Mouse (Mus musculus): ENCODE results near the gene Dennd4c. TPM values are rescaled to one million over a fixed set of nuclear protein-coding genes. Genes with fewer than 3 reads are reported as not detected.

Gene Dennd4c
- polyA plus RNA-seq, 1 experiment, result 5.9 TPM

DNA sequence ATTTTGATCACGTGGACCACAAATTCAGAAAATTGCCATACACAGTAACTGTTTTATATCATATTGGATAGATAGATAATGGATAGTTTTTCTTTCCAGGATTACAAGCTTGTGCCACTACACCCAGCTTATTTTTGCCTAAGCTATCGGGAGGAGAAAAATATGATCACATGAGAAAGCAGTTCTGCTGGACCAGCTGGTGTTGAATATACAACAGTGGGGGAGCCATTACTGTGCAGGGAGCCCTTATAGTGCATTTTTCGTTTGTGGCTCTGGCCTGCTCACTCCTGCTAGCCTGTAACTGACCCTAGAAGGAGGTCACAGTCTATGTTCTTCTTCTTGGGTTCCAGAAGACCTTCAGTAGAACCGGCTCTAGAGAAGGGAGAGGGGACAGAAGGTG, 124.7 kb downstream of the Dennd4c start:
- no peak for TF ChIP-seq POLR2A (IDR thresholded peaks at IDR 0.05; ENCODE audit: extremely low read depth, insufficient read depth, low read length)
- no peak for TF ChIP-seq CTCF (IDR thresholded peaks at IDR 0.05; ENCODE audit: extremely low read depth, insufficient read depth, low read length)
- Histone ChIP-seq H3K4me3 (ENCODE audit: insufficient read depth, low read length) (no peak overlapping the region), H3K27ac (ENCODE audit: insufficient read depth, low read length) (no peak overlapping the region), H3K4me1 (ENCODE audit: control insufficient read depth, insufficient read depth, low read length) (no peaks in the 10 kb centered on the region; the same call in 1 of the 2 replicates)

DNA sequence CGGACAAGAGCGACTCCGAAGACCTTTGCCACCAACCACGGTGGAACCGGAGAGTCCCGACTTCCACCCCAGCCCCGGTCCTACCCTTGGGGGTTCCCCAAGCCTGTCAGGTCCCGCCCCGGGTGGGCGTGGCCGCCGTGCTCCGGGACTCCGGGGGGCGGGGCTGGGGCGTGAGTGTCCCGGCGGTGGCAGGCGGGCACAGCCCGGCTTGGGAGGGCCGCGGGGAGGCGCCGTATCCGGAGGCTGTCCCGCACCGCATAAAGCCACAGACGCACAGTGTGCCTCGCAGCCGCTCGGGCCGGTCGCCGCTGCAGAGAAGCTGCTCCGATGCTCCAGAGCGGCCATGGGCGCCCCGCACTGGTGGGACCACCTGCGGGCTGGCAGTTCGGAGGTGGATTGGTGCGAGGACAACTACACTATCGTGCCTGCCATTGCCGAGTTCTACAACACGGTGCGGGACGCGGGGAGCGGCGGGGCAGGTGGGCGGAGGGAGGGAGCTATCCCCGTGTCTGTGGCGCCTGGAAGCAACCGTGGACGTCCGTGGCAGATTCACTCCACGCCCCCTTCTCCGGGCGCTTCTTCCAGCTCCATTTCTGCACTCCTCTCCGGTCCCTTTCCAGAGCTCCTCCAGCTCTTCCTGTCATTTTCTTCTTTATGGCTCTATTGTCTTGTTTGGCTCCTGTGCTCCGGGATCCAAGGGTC, 125.9 kb downstream of the Dennd4c start, which contains the start of gene Acer2:
Gene Acer2 (plus strand): TSS at position 251 of the 702 bp plus-strand sequence.
- no peaks in the 10 kb centered on the region; the same call in 1 of the 2 replicates for H3K4me1 ChIP-seq (ENCODE audit: control insufficient read depth, insufficient read depth, low read length)
- no peak for TF ChIP-seq CTCF (IDR thresholded peaks at IDR 0.05; ENCODE audit: extremely low read depth, insufficient read depth, low read length)
- peak; percentile 49 for TF ChIP-seq POLR2A (IDR thresholded peaks at IDR 0.05; ENCODE audit: extremely low read depth, insufficient read depth, low read length)
- H3K4me3 ChIP-seq (ENCODE audit: insufficient read depth, low read length), result peak within 1 kb of the TSS; percentile 64
- no peak within 1 kb of the TSS for H3K27ac ChIP-seq (ENCODE audit: insufficient read depth, low read length)

DNA sequence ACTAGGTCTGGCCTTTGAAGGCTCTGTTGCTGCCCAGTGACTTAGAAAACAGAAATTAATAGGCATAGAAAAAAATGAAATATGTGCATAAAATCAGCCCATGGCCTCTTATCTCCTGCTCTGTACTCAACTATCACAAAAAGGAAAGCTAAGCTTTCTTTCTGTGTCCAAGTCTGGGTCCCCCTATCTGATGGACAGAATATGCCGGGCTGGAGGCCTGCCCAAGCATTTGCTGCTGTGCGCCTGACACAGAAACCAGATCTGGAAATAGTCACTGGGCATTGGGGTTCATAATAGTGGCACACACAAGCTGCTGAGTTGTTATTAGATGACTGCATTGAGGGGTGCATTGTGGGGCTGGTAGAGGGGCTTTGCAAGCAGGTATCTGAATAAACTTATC, 131.1 kb downstream of the Dennd4c start:
- H3K4me3 ChIP-seq (ENCODE audit: insufficient read depth, low read length), result no peak overlapping the region
- H3K4me1 ChIP-seq (ENCODE audit: control insufficient read depth, insufficient read depth, low read length), result no peaks in the 10 kb centered on the region
- TF ChIP-seq POLR2A (IDR thresholded peaks at IDR 0.05; ENCODE audit: extremely low read depth, insufficient read depth, low read length) (no peak), CTCF (IDR thresholded peaks at IDR 0.05; ENCODE audit: extremely low read depth, insufficient read depth, low read length) (no peak)
- no peak overlapping the region for H3K27ac ChIP-seq (ENCODE audit: insufficient read depth, low read length)

DNA sequence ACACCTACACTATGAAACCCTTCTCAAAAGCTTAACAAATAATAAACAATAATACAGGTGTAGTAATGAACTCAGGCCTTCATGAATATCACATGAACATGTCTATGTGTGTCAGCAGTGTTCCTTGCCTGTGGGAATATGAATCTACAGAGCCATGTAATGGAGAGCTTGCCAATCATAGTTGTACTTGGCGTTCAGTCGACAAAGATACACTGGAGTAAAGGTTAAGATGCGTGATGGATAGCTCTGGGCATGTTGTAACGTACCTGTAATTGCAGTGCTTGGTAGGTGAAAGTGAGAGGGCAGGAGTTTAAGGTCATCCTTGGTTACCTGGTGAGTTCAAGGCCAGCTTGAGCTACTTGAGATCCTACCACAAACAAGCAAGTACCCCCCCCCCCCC, 132.8 kb downstream of the Dennd4c start:
- TF ChIP-seq CTCF (IDR thresholded peaks at IDR 0.05; ENCODE audit: extremely low read depth, insufficient read depth, low read length), result no peak
- no peak for TF ChIP-seq POLR2A (IDR thresholded peaks at IDR 0.05; ENCODE audit: extremely low read depth, insufficient read depth, low read length)
- Histone ChIP-seq H3K4me3 (ENCODE audit: insufficient read depth, low read length) (no peak overlapping the region), H3K4me1 (ENCODE audit: control insufficient read depth, insufficient read depth, low read length) (no peaks in the 10 kb centered on the region), H3K27ac (ENCODE audit: insufficient read depth, low read length) (no peak overlapping the region)

DNA sequence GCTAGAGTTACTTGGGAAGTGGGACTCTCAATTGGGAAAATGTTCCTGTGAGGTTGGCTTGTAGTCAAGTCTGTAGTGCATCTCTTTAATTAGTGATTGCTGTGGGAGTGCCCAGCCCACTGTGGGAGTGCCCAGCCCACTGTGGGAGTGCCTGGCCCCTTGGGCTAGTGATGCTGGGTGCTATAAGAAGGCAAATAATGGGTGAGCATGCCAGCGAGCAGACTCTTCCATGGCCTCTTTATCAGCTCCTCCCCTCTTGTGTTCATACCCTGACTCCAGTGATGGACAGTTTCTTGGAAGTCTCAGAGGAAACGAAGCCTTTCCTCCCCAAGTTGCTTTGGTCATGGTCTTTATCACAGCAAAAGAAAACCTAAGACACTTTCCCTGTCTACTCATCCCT, 134.1 kb downstream of the Dennd4c start:
- Histone ChIP-seq H3K4me1 (ENCODE audit: control insufficient read depth, insufficient read depth, low read length) (no peaks in the 10 kb centered on the region), H3K4me3 (ENCODE audit: insufficient read depth, low read length) (no peak overlapping the region), H3K27ac (ENCODE audit: insufficient read depth, low read length) (no peak overlapping the region)
- TF ChIP-seq POLR2A (IDR thresholded peaks at IDR 0.05; ENCODE audit: extremely low read depth, insufficient read depth, low read length) (no peak), CTCF (IDR thresholded peaks at IDR 0.05; ENCODE audit: extremely low read depth, insufficient read depth, low read length) (no peak)

DNA sequence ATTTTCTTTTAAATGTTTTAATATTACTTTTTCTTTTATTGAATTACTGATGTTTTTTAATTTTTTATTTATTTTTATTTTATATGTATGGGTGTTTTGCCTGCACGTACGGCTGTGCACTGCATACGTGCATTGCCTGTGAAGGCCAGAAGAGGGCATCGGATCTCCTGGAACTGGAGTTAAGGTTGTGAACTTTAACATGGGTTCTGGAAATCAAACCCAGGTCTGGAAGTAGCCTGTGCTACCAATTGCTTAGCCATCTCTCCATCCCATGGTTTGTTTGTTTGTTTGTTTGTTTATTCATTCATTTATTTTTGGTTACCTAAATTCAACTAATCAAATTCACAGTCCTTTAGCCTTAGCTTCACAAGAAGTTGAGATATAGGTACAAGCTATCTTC, 136.6 kb downstream of the Dennd4c start:
- Histone ChIP-seq H3K4me3 (ENCODE audit: insufficient read depth, low read length) (no peak overlapping the region), H3K27ac (ENCODE audit: insufficient read depth, low read length) (no peak overlapping the region), H3K4me1 (ENCODE audit: control insufficient read depth, insufficient read depth, low read length) (no peaks in the 10 kb centered on the region)
- TF ChIP-seq CTCF (IDR thresholded peaks at IDR 0.05; ENCODE audit: extremely low read depth, insufficient read depth, low read length) (peak; percentile 16; the same call in 1 of the 2 replicates), POLR2A (IDR thresholded peaks at IDR 0.05; ENCODE audit: extremely low read depth, insufficient read depth, low read length) (no peak)

DNA sequence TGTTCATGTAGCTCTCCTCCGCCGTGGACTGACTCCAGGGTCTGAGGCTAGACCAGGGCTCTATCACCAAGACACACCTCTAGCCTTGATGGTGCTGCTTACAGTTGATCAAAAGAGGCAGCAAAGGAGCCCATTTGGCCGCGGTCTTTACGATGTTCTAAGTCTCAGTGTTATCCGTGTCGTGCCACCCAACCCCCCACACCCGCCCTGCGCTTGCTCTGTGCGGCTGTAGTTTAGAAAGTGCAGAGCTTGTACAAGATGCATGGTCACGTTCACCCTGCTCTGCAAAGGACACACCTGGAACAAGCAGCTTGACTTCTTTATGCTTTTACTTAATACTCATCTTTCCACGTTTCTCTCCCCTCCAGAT, 137.4 kb downstream of the Dennd4c start:
- Histone ChIP-seq H3K4me3 (ENCODE audit: insufficient read depth, low read length) (no peak overlapping the region), H3K27ac (ENCODE audit: insufficient read depth, low read length) (peak overlapping the region; percentile 24; the same call in 1 of the 2 replicates), H3K4me1 (ENCODE audit: control insufficient read depth, insufficient read depth, low read length) (no peaks in the 10 kb centered on the region)
- TF ChIP-seq CTCF (IDR thresholded peaks at IDR 0.05; ENCODE audit: extremely low read depth, insufficient read depth, low read length), result no peak
- TF ChIP-seq POLR2A (IDR thresholded peaks at IDR 0.05; ENCODE audit: extremely low read depth, insufficient read depth, low read length), result no peak

DNA sequence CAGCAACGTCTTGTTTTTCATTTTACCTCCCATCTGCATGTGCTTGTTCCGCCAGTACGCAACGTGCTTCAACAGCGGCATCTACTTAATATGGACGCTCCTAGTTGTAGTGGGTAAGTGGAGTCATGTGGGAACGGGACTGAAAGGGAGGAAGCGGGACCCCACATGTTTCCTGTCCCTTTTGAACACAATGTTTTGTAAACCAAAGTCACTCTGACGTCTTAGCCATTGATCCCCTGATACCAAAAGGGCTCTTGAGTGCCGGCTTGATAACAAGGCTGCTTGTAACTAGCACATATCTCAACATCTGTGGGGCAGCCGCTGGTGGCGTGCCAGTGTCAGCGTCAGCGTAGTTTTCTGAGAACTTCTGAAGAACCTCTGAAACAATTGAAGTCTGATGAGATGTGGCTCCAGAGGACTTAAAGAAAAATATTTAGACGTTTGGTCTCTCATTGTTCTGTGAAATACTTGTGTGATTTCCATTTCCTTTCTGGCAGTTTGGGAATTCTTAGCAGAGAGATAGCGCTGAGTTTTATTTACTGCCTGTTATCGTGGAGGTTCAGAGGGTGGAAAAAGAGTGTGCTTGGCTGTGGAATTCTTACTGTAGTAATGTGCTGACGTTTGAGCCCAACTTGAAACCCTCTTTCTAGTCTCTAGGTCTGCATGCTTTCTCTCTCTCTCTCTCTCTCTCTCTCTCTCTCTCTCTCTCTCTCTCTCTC, 138.0 kb downstream of the Dennd4c start:
- Histone ChIP-seq H3K27ac (ENCODE audit: insufficient read depth, low read length) (0 out of 2 replicates have a peak overlapping the region, but pooled peaks have one; percentile 24), H3K4me1 (ENCODE audit: control insufficient read depth, insufficient read depth, low read length) (no peaks in the 10 kb centered on the region), H3K4me3 (ENCODE audit: insufficient read depth, low read length) (no peak overlapping the region)
- no peak for TF ChIP-seq POLR2A (IDR thresholded peaks at IDR 0.05; ENCODE audit: extremely low read depth, insufficient read depth, low read length)
- TF ChIP-seq CTCF (IDR thresholded peaks at IDR 0.05; ENCODE audit: extremely low read depth, insufficient read depth, low read length), result no peak

DNA sequence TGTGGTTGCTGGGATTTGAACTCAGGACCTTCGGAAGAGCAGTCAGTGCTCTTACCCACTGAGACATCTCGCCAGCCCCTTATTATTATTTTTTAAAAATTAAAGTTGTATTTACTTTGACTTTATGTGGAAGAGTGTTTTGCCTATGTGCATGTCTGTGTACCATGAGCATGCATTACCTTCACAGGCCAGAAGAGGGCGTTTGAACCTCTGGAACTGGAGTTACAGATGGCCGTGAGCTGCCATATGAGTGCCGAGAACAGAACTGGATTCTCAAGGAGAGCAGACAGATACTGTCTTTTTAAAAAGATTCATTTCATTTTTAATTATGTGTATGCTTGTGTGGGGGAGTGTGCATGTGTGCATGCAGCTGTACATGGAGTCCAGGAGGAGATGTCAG, 139.5 kb downstream of the Dennd4c start:
- no peaks in the 10 kb centered on the region for H3K4me1 ChIP-seq (ENCODE audit: control insufficient read depth, insufficient read depth, low read length)
- no peak overlapping the region for H3K4me3 ChIP-seq (ENCODE audit: insufficient read depth, low read length)
- TF ChIP-seq POLR2A (IDR thresholded peaks at IDR 0.05; ENCODE audit: extremely low read depth, insufficient read depth, low read length), result no peak
- TF ChIP-seq CTCF (IDR thresholded peaks at IDR 0.05; ENCODE audit: extremely low read depth, insufficient read depth, low read length), result no peak
- no peak overlapping the region for H3K27ac ChIP-seq (ENCODE audit: insufficient read depth, low read length)

DNA sequence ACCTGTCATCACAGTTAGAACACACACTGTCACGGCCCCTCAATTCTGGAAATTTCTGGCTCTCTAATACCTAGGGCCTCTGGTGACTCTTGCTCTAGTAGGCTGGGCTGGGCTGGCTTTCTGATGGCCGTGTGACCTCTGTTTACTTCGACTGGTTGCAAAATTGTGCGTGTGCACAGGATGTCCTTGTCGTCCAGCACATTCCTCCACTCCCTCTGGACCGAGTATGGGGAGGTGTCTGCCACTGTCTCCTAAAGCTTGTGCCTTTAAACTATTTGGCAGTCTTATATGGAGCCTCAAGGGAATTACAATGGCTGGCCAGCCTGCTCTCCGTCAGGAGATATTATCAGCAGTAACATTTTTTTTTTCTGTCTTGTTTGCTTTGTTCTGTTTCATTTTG, 149.1 kb downstream of the Dennd4c start:
- Histone ChIP-seq H3K4me1 (ENCODE audit: control insufficient read depth, insufficient read depth, low read length) (no peaks in the 10 kb centered on the region), H3K27ac (ENCODE audit: insufficient read depth, low read length) (no peak overlapping the region), H3K4me3 (ENCODE audit: insufficient read depth, low read length) (no peak overlapping the region)
- no peak for TF ChIP-seq POLR2A (IDR thresholded peaks at IDR 0.05; ENCODE audit: extremely low read depth, insufficient read depth, low read length)
- no peak for TF ChIP-seq CTCF (IDR thresholded peaks at IDR 0.05; ENCODE audit: extremely low read depth, insufficient read depth, low read length)

All from cortical plate, adult 2 months (tissue).